Mouse (Mus musculus) embryonic facial prominence, embryonic 14.5 days (tissue): ENCODE measurements around the gene Mapk8ip3. TPM values are rescaled to one million over a fixed set of nuclear protein-coding genes. Genes with fewer than 3 reads are reported as not detected.

Experiments used
- ATAC-seq: fragments of 200-750 bp; cut with Nextera tagmentation; 2 replicates; pipeline ENCODE4 v1.8.0; 2017; ENCODE audit warnings: low read depth, moderate number of reproducible peaks, moderate TSS enrichment
- DNase-seq: peaks from one replicate; pipeline ENCODE4 v3.0.0-alpha.2; 2015; ENCODE audit warnings: low spot score
- H3K27ac ChIP-seq: fragments of 300-500 bp; sonication (generic); replicated peaks from 2 replicates; pipeline ENCODE4 v1.5.1; 2014; ENCODE audit warnings: low read depth, mild to moderate bottlenecking, low read length, moderate library complexity
- H3K27me3 ChIP-seq: fragments of 300-500 bp; sonication (generic); replicated peaks from 2 replicates; pipeline ENCODE4 v1.6.1; 2014; ENCODE audit warnings: low read length; ENCODE audit not compliant: control insufficient read depth, insufficient read depth
- H3K36me3 ChIP-seq: fragments of 300-500 bp; sonication (generic); 2 replicates; pipeline ENCODE4 v1.6.1; 2014; ENCODE audit warnings: low read length, mixed read lengths; ENCODE audit not compliant: control insufficient read depth, insufficient read depth
- H3K4me1 ChIP-seq: fragments of 300-500 bp; sonication (generic); 2 replicates; pipeline ENCODE4 v1.6.1; 2014; ENCODE audit warnings: antibody characterized with exemption, low read length; ENCODE audit not compliant: control insufficient read depth, insufficient read depth
- H3K4me2 ChIP-seq: fragments of 300-500 bp; sonication (generic); 2 replicates; pipeline ENCODE4 v1.6.1; 2014; ENCODE audit warnings: low read depth, mild to moderate bottlenecking, low read length, moderate library complexity, mixed read lengths
- H3K4me3 ChIP-seq: fragments of 300-500 bp; sonication (generic); 2 replicates; pipeline ENCODE4 v1.5.1; 2014; ENCODE audit warnings: low read depth, mild to moderate bottlenecking, low read length
- H3K9ac ChIP-seq: fragments of 300-500 bp; sonication (generic); 2 replicates; pipeline ENCODE4 v1.6.1; 2014; ENCODE audit warnings: low read depth, mild to moderate bottlenecking, low read length, moderate library complexity, mixed read lengths
- H3K9me3 ChIP-seq: fragments of 300-500 bp; sonication (generic); 2 replicates; pipeline ENCODE4 v1.6.1; 2016; ENCODE audit warnings: low read length; ENCODE audit not compliant: control insufficient read depth
- WGBS: fragments of 180-500 bp; shearing (Covaris S2); extraction: QIAGEN DNeasy Blood & Tissue Kit; methylation state at CpG from one replicate; pipeline ENCODE4 v1.1.7; 2014; 5-methylcytosine and 5-hydroxymethylcytosine counted together
- polyA plus RNA-seq: library from polyadenylated mRNA; unstranded; fragments of >200 nt; fragmentation: Nextera tagmentation; extraction: Ambion mirVana; gene quantifications from 2 replicates; pipeline ENCODE4 v1.2.1, GENCODE M21; 2014

The Mapk8ip3 gene
- polyA plus RNA-seq, 1 experiment from 2014 or later = 34.6 TPM

- 57% methylated on average over 4 of the region's 4 CpGs for WGBS
- H3K4me3 ChIP-seq = no peak overlapping the region
- H3K9me3 ChIP-seq = no peaks in the 10 kb centered on the region
- H3K27ac ChIP-seq = no peak overlapping the region
- no peak overlapping the region for H3K9ac ChIP-seq
- no peak overlapping the region for H3K4me2 ChIP-seq
- no peaks in the 10 kb centered on the region for H3K27me3 ChIP-seq
- ATAC-seq (no peak), DNase-seq (no peak)
- no peaks in the 10 kb centered on the region for H3K4me1 ChIP-seq
- no peaks in the 10 kb centered on the region for H3K36me3 ChIP-seq
Measured at GRCm38 (mm10) chr17:24873695-24874404, 62.9 kb downstream of the Mapk8ip3 start.

- H3K36me3 ChIP-seq = peaks cover 17% of the 10 kb centered on the region; the same call in 1 of the 2 replicates
- H3K4me2 ChIP-seq = no peak overlapping the region
- H3K27me3 ChIP-seq = no peaks in the 10 kb centered on the region
- H3K4me3 ChIP-seq = no peak overlapping the region
- no peak overlapping the region for H3K27ac ChIP-seq
- no peaks in the 10 kb centered on the region for H3K4me1 ChIP-seq
- no peak for DNase-seq
- WGBS = 89% methylated on average over 10 of the region's 10 CpGs
- H3K9me3 ChIP-seq = no peaks in the 10 kb centered on the region
- ATAC-seq = no peak
- H3K9ac ChIP-seq = no peak overlapping the region
Measured at GRCm38 (mm10) chr17:24867914-24868313, 68.9 kb downstream of the Mapk8ip3 start.

GRCm38 (mm10) chr17:24865776-24866175 is 71.0 kb downstream of the Mapk8ip3 start, which contains the start of gene Igfals:
Gene Igfals, plus strand, starts transcription at chr17:24865997.
- H3K9ac ChIP-seq = no peak within 1 kb of the TSS; the same call in 1 of the 2 replicates
- no peaks in the 10 kb centered on the region for H3K9me3 ChIP-seq
- no peak within 1 kb of the TSS for H3K4me2 ChIP-seq
- no peak within 1 kb of the TSS for H3K27ac ChIP-seq
- H3K36me3 ChIP-seq = peaks cover 36% of the 10 kb centered on the region
- H3K27me3 ChIP-seq = no peaks in the 10 kb centered on the region
- DNase-seq = no peak
- ATAC-seq = no peak
- no peak within 1 kb of the TSS for H3K4me3 ChIP-seq
- WGBS = 85% methylated on average over 8 of the region's 8 CpGs
- H3K4me1 ChIP-seq = no peaks in the 10 kb centered on the region

- WGBS = 95% methylated on average over 3 of the region's 3 CpGs
- no peak overlapping the region for H3K9ac ChIP-seq
- no peak overlapping the region for H3K4me3 ChIP-seq
- no peak overlapping the region for H3K27ac ChIP-seq
- ATAC-seq (no peak), DNase-seq (no peak)
- peaks cover 46% of the 10 kb centered on the region for H3K36me3 ChIP-seq
- no peak overlapping the region for H3K4me2 ChIP-seq
- no peaks in the 10 kb centered on the region for H3K4me1 ChIP-seq
- H3K9me3 ChIP-seq = no peaks in the 10 kb centered on the region
- no peaks in the 10 kb centered on the region for H3K27me3 ChIP-seq
Measured at GRCm38 (mm10) chr17:24861785-24862184, 75.0 kb downstream of the Mapk8ip3 start.

GRCm38 (mm10) chr17:24860076-24860475 is 76.7 kb downstream of the Mapk8ip3 start:
- H3K27me3 ChIP-seq = no peaks in the 10 kb centered on the region
- H3K4me3 ChIP-seq = no peak overlapping the region
- no peaks in the 10 kb centered on the region for H3K4me1 ChIP-seq
- no peak overlapping the region for H3K4me2 ChIP-seq
- no peaks in the 10 kb centered on the region for H3K9me3 ChIP-seq
- 96% methylated on average over 7 of the region's 8 CpGs for WGBS
- no peak for ATAC-seq
- H3K9ac ChIP-seq = no peak overlapping the region
- no peak for DNase-seq
- H3K36me3 ChIP-seq = peaks cover 50% of the 10 kb centered on the region
- no peak overlapping the region for H3K27ac ChIP-seq

- no peak overlapping the region for H3K27ac ChIP-seq
- no peak overlapping the region for H3K9ac ChIP-seq
- no peak for DNase-seq
- no peak for ATAC-seq
- H3K4me1 ChIP-seq = no peaks in the 10 kb centered on the region
- no peak overlapping the region for H3K4me2 ChIP-seq
- H3K4me3 ChIP-seq = no peak overlapping the region
- peaks cover 51% of the 10 kb centered on the region for H3K36me3 ChIP-seq
- H3K27me3 ChIP-seq = no peaks in the 10 kb centered on the region
- 83% methylated on average over 6 of the region's 6 CpGs for WGBS
- no peaks in the 10 kb centered on the region for H3K9me3 ChIP-seq
Measured at GRCm38 (mm10) chr17:24858967-24859366, 77.8 kb downstream of the Mapk8ip3 start.

GRCm38 (mm10) chr17:24857831-24858470 is 78.8 kb downstream of the Mapk8ip3 start:
- H3K27ac ChIP-seq = no peak overlapping the region
- DNase-seq (no peak), ATAC-seq (no peak)
- peaks cover 53% of the 10 kb centered on the region for H3K36me3 ChIP-seq
- H3K9me3 ChIP-seq = no peaks in the 10 kb centered on the region
- no peak overlapping the region for H3K4me3 ChIP-seq
- H3K27me3 ChIP-seq = no peaks in the 10 kb centered on the region
- no peak overlapping the region for H3K9ac ChIP-seq
- no peak overlapping the region for H3K4me2 ChIP-seq
- WGBS = 81% methylated on average over 8 of the region's 8 CpGs
- H3K4me1 ChIP-seq = no peaks in the 10 kb centered on the region

- no peak overlapping the region for H3K4me3 ChIP-seq
- H3K9me3 ChIP-seq = no peaks in the 10 kb centered on the region
- WGBS = 94% methylated on average over 13 of the region's 13 CpGs
Measured at GRCm38 (mm10) chr17:24856589-24856988, 80.2 kb downstream of the Mapk8ip3 start.

More at GRCm38 (mm10) chr17:24856589-24856988, 80.2 kb downstream of the Mapk8ip3 start:
- H3K36me3 ChIP-seq = peaks cover 43% of the 10 kb centered on the region
- no peak for DNase-seq
- peaks cover 3% of the 10 kb centered on the region; the same call in 1 of the 2 replicates for H3K27me3 ChIP-seq
- no peak overlapping the region for H3K4me2 ChIP-seq
- H3K27ac ChIP-seq = no peak overlapping the region
- no peak for ATAC-seq
- H3K9ac ChIP-seq = no peak overlapping the region
- no peaks in the 10 kb centered on the region for H3K4me1 ChIP-seq
